Comparison of ENCODE assay signal across 7 mouse cellular contexts in genomic region chr17:35861198-35861857, GRCm38 (mm10). TPM values are rescaled to one million over a fixed set of nuclear protein-coding genes. Genes with fewer than 3 reads are reported as not detected.
DNase-seq lines count a peak whose midpoint lies in the region; ATAC-seq lines count a peak whose summit lies in the region.

Nrm (plus strand) TSS chr17:35861318.

- intact Hi-C loops in left cerebral cortex, postnatal 4 days (cut with DNase I) = no loop called here

- no peaks in the 10 kb centered on the region for H3K9me3 ChIP-seq in midbrain, embryonic 11.5 days (ENCODE audit: control insufficient read depth, low read length)

- peaks cover 14% of the 10 kb centered on the region for H3K4me1 ChIP-seq in midbrain, embryonic 11.5 days (ENCODE audit: control insufficient read depth, insufficient read depth, low read length)

- peak within 1 kb of the TSS; percentile 69 for H3K4me3 ChIP-seq in midbrain, embryonic 11.5 days (ENCODE audit: low read depth, low read length)

- H3K27ac ChIP-seq in midbrain, embryonic 11.5 days (ENCODE audit: low read depth, low read length) = peak within 1 kb of the TSS; percentile 91

- H3K9ac ChIP-seq in midbrain, embryonic 11.5 days (ENCODE audit: low read length) = peak within 1 kb of the TSS; percentile 86

- ATAC-seq in inflammation-experienced regulatory T-cells, adult 6 months = peak; percentile 89
- ATAC-seq in midbrain, embryonic 11.5 days (ENCODE audit: low FRiP score) = peak; percentile 90

- peak; percentile 87 to 91 for DNase-seq in adrenal gland, adult 18-20 months (ENCODE audit: low spot score in 2 of 2)
- DNase-seq in embryo, embryonic 10 days (ENCODE audit: low spot score) = peak; percentile 96
- DNase-seq in gastrocnemius, postnatal 10 days = peak; percentile 87
- DNase-seq in left cerebral cortex, postnatal 4 days = peak; percentile 91
- peak; percentile 98 for DNase-seq in midbrain, embryonic 11.5 days (ENCODE audit: low spot score, missing footprints)
- DNase-seq in skeletal muscle tissue, adult 2 months (ENCODE audit: low read depth, low spot score) = peak; percentile 66

- WGBS in midbrain, embryonic 11.5 days = under 1% methylated on average over 47 of the region's 47 CpGs

- peak within 1 kb of the TSS; percentile 66 for H3K4me2 ChIP-seq in midbrain, embryonic 11.5 days

- peaks cover 4% of the 10 kb centered on the region for H3K36me3 ChIP-seq in midbrain, embryonic 11.5 days (ENCODE audit: control insufficient read depth, insufficient read depth, low read length)

- no peaks in the 10 kb centered on the region for H3K27me3 ChIP-seq in midbrain, embryonic 11.5 days (ENCODE audit: control insufficient read depth, insufficient read depth, low read length)

RNA-seq across cellular contexts. Expression of gene Nrm, which starts in this region (rescaled TPM):
- 1 to 10 TPM; 2.3 TPM for total RNA-seq in adrenal gland, adult 18-20 months (2021)
- 1 to 10 TPM; 7.8 to 9.7 TPM for total RNA-seq in gastrocnemius, postnatal 10 days (2021)
- 10 to 100 TPM; 25.4 to 64.8 (median 27.4) TPM for polyA plus RNA-seq in inflammation-experienced regulatory T-cells, adult 6 months (2017; shearing (Covaris generic))
- total RNA-seq in left cerebral cortex, postnatal 4 days (2021) = 1 to 10 TPM; 6.1 to 7.0 TPM
- 59.8 and 61.0 TPM in 2 replicates for polyA plus RNA-seq in midbrain, embryonic 11.5 days (2014; fragmentation: Nextera tagmentation; extraction: Ambion mirVana)

Comparison
In these comparisons a context has a peak if more than half of its experiments do, and no peak if none do; other contexts are left out.
1. Peak in every context shown above with its lines: DNase-seq, ATAC-seq, H3K4me3 ChIP-seq and H3K27ac ChIP-seq.